ENCODE assay signal across 15 mouse cellular contexts in the genomic region with DNA sequence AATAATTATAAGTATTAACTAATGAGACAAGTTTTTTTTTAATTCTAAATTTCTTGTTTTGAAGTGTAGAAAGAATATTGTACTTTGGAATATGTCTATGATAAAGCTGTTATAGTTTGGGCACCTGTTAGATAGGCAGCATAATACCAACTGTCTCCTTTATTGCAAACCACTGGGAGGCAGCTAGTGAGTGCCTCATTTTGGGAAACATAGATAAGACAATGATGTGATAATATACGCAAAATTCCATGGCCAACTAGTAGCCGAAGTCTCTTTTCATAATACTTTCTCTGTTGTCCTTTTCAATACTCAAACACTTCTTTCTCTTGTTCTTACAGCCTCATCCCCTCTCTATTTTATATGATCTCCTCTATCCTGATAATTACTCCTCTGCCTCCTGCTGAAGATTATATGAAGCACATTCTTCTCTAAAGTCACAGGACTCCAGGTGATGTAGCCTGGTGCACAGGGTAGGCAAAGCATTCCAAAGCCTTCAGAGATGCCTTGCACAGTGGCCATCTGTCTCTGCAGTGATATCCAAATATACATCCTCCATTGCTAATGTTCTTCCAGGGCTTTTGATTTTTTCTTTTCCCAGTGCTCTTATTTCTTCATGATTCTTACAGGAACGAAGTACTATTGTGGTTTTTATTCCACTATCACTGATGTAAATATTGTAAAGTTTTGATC.
"Had no signal": no experiment of that assay in that cellular context is flagged by ENCODE, and none has a peak within 500 bp of the region (broad histone marks: within the 10 kb centered on the region; RNA-seq: fewer than 3 reads in every experiment).

No protein-coding gene starts in this region.

- H3K36me3 ChIP-seq: lung, embryonic 15.5 days; midbrain, embryonic 13.5 days; midbrain, embryonic 15.5 days; neural tube, embryonic 12.5 days; stomach, embryonic 15.5 days had no signal

- H3K27ac ChIP-seq: lung, embryonic 15.5 days; macrophage; midbrain, embryonic 13.5 days; midbrain, embryonic 15.5 days; neural tube, embryonic 12.5 days; stomach, embryonic 15.5 days; stomach, postnatal 0 days had no signal

- DNase-seq: lung, adult 2 months; lung, postnatal 14 days; lung, postnatal 36 days; right cerebral cortex, postnatal 14 days; thymus, adult 2 months; thymus, postnatal 25 days; thymus, postnatal 4 days had no signal

- H3K4me1 ChIP-seq: lung, embryonic 15.5 days; neural tube, embryonic 12.5 days; stomach, embryonic 15.5 days had no signal

- H3K4me3 ChIP-seq: lung, embryonic 15.5 days; megakaryocyte, embryonic 14.5 days; midbrain, embryonic 13.5 days; midbrain, embryonic 15.5 days; neural tube, embryonic 12.5 days; stomach, embryonic 15.5 days had no signal

- H3K9me3 ChIP-seq: lung, embryonic 15.5 days; megakaryocyte, embryonic 14.5 days; midbrain, embryonic 13.5 days; midbrain, embryonic 15.5 days; neural tube, embryonic 12.5 days; stomach, embryonic 15.5 days had no signal

- H3K27me3 ChIP-seq: lung, embryonic 15.5 days; midbrain, embryonic 13.5 days; midbrain, embryonic 15.5 days; neural tube, embryonic 12.5 days; stomach, embryonic 15.5 days had no signal
